Mouse (Mus musculus) CH12.LX (cell line): Measurements from ENCODE around the gene H2-Q2. TPM values are rescaled to one million over a fixed set of nuclear protein-coding genes. Genes with fewer than 3 reads are reported as not detected.
"Not testable (repeated sequence)": the region's sequence is repeated elsewhere in the genome, so short reads cannot be mapped to it uniquely, and the experiment has no call there.

Experiments used
- DNase-seq: peaks from one replicate; pipeline ENCODE4 v3.0.0-alpha.2; 2013; ENCODE audit errors: extremely low read depth
- H3K27ac ChIP-seq: 2 replicates; pipeline ENCODE4 v1.5.1; 2012; ENCODE audit warnings: low read depth, mild to moderate bottlenecking, control low read depth, moderate library complexity; ENCODE audit not compliant: insufficient read depth
- H3K27me3 ChIP-seq: replicated peaks from 2 replicates; pipeline ENCODE3; 2012; ENCODE audit warnings: inconsistent platforms
- H3K36me3 ChIP-seq, 2 experiments: replicated peaks in 1 of 2; 2 replicates each; pipeline versions ENCODE3 to v1.6.1; 2012; ENCODE audit warnings: inconsistent platforms in 1 of 2, low read length in 1 of 2, mild to moderate bottlenecking in 1 of 2, mixed read lengths in 1 of 2, moderate library complexity in 1 of 2; ENCODE audit not compliant: control insufficient read depth in 1 of 2, insufficient read depth in 1 of 2
- H3K4me1 ChIP-seq, 2 experiments: 2 replicates each; pipeline ENCODE4 v1.6.1; 2012; ENCODE audit warnings: inconsistent platforms in 1 of 2, moderate library complexity in 1 of 2; ENCODE audit not compliant: insufficient read depth in 2 of 2, control insufficient read depth in 1 of 2
- H3K4me2 ChIP-seq: 2 replicates; pipeline ENCODE4 v1.6.1; 2012; ENCODE audit warnings: low read depth, mild to moderate bottlenecking, control low read depth; ENCODE audit not compliant: poor library complexity, insufficient read depth, severe bottlenecking
- H3K4me3 ChIP-seq, 3 experiments: fragments of 150-350 bp in 1 of 3; sonication (generic) in 1 of 3; replicated peaks in 1 of 3; 2 replicates each; pipeline versions ENCODE3 to v1.5.1; 2011 to 2012; ENCODE audit warnings: low read depth in 2 of 3, low read length in 2 of 3, mild to moderate bottlenecking in 2 of 3, moderate library complexity in 2 of 3, control low read depth in 1 of 3, improper control_type of control experiment in 1 of 3, inconsistent platforms in 1 of 3, mixed read lengths in 1 of 3; ENCODE audit not compliant: poor library complexity in 1 of 3
- H3K79me2 ChIP-seq: replicated peaks from 2 replicates; pipeline ENCODE4 v1.6.1; 2012; ENCODE audit warnings: mild to moderate bottlenecking, moderate library complexity; ENCODE audit not compliant: control insufficient read depth, poor library complexity, insufficient read depth, severe bottlenecking; ENCODE audit errors: extremely low read depth
- H3K9ac ChIP-seq: 2 replicates; pipeline ENCODE4 v1.6.1; 2012; ENCODE audit warnings: low read depth, mild to moderate bottlenecking, control low read depth, moderate library complexity; ENCODE audit not compliant: insufficient read depth
- H3K9me3 ChIP-seq: replicated peaks from 2 replicates; pipeline ENCODE3; 2012; ENCODE audit warnings: low read length, inconsistent platforms, mixed read lengths
- CHD2 ChIP-seq: IDR thresholded peaks from 2 replicates; pipeline ENCODE4 v1.6.1; 2011; ENCODE audit warnings: low read length, improper control_type of control experiment
- CTCF ChIP-seq, 2 experiments: IDR thresholded peaks in 1 of 2; conservative IDR thresholded peaks in 1 of 2; 2 replicates each; pipeline ENCODE4 v1.5.1; 2011 to 2012; ENCODE audit warnings: low read depth in 2 of 2, low read length in 2 of 2, improper control_type of control experiment in 1 of 2, inconsistent platforms in 1 of 2, mild to moderate bottlenecking in 1 of 2, moderate library complexity in 1 of 2
- GABPA ChIP-seq: IDR thresholded peaks from 2 replicates; pipeline ENCODE4 v1.6.1; 2012; ENCODE audit warnings: low read depth, low read length, improper control_type of control experiment, inconsistent platforms; ENCODE audit not compliant: insufficient replicate concordance
- RAD21 ChIP-seq: IDR thresholded peaks from 2 replicates; pipeline ENCODE4 v1.6.1; 2011; ENCODE audit warnings: low read depth, mild to moderate bottlenecking, low read length, improper control_type of control experiment, moderate library complexity
- SMC3 ChIP-seq: IDR thresholded peaks from 2 replicates; pipeline ENCODE4 v1.6.1; 2011; ENCODE audit warnings: low read depth, low read length, improper control_type of control experiment
- USF1 ChIP-seq: IDR thresholded peaks from 2 replicates; pipeline ENCODE4 v1.6.1; 2014; ENCODE audit warnings: low read depth, mild to moderate bottlenecking, inconsistent platforms, low read length, improper control_type of control experiment
- dilution Hi-C: fragments of 300-500 bp; cut with MboI; formaldehyde crosslinking; loops from 2 replicates; pipeline ENCODE4 v1.14.3; 2020; ENCODE audit warnings: low sequenced_read_pairs; ENCODE audit not compliant: extremely low pct_unique_long_range_greater_than_20kb, extremely low pct_ligation_motif_present
- in situ Hi-C: fragments of 300-500 bp; cut with MboI; formaldehyde crosslinking; loops from 3 replicates; pipeline ENCODE4 v1.14.3; 2019; ENCODE audit warnings: low sequenced_read_pairs, low pct_ligation_motif_present, low pct_unique_long_range_greater_than_20kb, mixed read lengths
- polyA plus RNA-seq: library from polyadenylated mRNA; unstranded; fragments of >175 nt; gene quantifications from 2 replicates; pipeline ENCODE4 v1.2.1, GENCODE M21; 2012; ENCODE audit warnings: low read depth; ENCODE audit not compliant: insufficient read length
- total RNA-seq, 2 experiments: library from RNA; depleted of rRNA; stranded (reverse); fragments of 300-350 nt in 1 of 2; fragments of >200 nt in 1 of 2; gene quantifications; 2 replicates each; pipeline ENCODE4 v1.2.3; 2012 to 2014

H2-Q2 gene
- total and polyA plus RNA-seq, 3 experiments, result 0.47 to 21.6 TPM; not detected in 1

DNA sequence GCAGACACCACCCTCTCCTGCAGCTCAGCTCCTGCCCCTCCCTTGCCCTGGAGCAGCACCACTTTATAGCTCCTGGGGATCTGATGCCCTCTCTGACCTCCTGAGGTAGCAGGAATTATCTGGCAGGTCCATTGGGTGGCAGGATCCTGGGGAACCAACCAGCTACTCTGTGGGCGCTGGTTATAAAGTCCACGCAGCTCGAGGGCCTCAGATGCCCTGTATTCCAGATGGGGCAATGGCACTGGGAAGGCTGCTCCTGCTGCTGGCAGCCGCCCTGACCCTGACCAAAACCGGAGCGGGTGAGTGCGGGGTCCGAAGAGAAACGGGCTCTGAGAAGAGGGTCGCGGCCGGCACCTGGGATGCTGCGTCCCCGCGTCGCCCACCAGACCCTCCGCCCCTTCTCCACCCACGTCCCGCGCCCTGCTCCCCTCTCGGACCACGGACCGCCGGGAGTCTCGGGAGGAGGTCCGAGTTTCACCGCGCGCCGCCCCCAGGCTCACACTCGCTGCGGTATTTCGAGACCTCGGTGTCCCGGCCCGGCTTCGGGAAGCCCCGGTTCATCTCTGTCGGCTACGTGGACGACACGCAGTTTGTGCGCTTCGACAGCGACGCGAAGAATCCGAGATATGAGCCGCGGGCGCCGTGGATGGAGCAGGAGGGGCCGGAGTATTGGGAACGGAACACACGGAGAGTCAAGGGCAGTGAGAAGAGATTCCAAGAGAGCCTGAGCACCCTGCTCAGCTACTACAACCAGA, 21.5 kb upstream of the H2-Q2 start, which contains the start of gene H2-Q1:
H2-Q1 (plus strand) TSS at position 79 of the 755 bp plus-strand sequence.
- H3K27me3 ChIP-seq, result peaks cover 18% of the 10 kb centered on the region
- H3K4me1 ChIP-seq, result no peaks in the 10 kb centered on the region
- no peak for DNase-seq
- no peak within 1 kb of the TSS for H3K9ac ChIP-seq
- H3K36me3 ChIP-seq, result no peaks in the 10 kb centered on the region
- H3K9me3 ChIP-seq, result no peaks in the 10 kb centered on the region
- no peak within 1 kb of the TSS for H3K4me3 ChIP-seq
- no peak within 1 kb of the TSS for H3K27ac ChIP-seq
- no peak within 1 kb of the TSS for H3K4me2 ChIP-seq
- no peak for TF ChIP-seq USF1
- TF ChIP-seq GABPA, result no peak
- TF ChIP-seq CHD2, result no peak
- in situ Hi-C loops (loop anchor here (5.0 to 10.0 kb wide), 2 partner anchors 37 to 764 kb away; no protein-coding TSS in a partner anchor), dilution Hi-C loops (no loop called here)
- H3K79me2 ChIP-seq, result no peaks in the 10 kb centered on the region

DNA sequence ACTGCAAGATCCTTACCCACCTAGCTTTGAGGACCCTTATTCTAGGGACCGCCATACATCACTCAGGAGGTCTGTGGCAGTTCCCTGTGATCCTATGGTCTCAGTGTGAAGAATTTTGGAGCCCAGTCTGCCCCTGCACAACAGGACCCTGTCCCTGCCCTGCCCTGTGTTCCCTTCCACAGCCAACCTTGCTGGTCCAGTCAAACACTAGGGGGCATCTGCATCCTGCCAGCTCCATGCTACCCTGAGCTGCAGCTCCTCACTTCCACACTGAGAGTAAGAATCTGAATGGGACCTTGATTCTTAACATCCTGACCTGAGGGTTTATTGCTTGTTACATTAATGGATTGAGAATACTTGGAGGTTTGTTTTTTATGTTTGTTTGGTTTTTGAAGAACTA, 16.9 kb upstream of the H2-Q2 start:
- H3K4me3 ChIP-seq, H3K79me2 ChIP-seq, H3K4me1 ChIP-seq, DNase-seq, H3K9me3 ChIP-seq, dilution Hi-C loops, H3K9ac ChIP-seq, H3K36me3 ChIP-seq, H3K27ac ChIP-seq, H3K4me2 ChIP-seq: not testable (repeated sequence)
- H3K27me3 ChIP-seq, result peaks cover 13% of the 10 kb centered on the region
- in situ Hi-C loops, result loop anchor here (10.0 kb wide), 1 partner anchor 760 kb away; no protein-coding TSS in a partner anchor
- peak in 1 of 2 experiments; percentile 52; a peak in 2 of 4 replicates for TF ChIP-seq CTCF (conservative IDR thresholded peaks at IDR 0.05 in 1 of 2, IDR thresholded peaks at IDR 0.05 in 1 of 2; ENCODE audit: low read depth in 2 of 2, low read length in 2 of 2)
- peak; percentile 25 for TF ChIP-seq RAD21
- peak; percentile 25 for TF ChIP-seq SMC3

DNA sequence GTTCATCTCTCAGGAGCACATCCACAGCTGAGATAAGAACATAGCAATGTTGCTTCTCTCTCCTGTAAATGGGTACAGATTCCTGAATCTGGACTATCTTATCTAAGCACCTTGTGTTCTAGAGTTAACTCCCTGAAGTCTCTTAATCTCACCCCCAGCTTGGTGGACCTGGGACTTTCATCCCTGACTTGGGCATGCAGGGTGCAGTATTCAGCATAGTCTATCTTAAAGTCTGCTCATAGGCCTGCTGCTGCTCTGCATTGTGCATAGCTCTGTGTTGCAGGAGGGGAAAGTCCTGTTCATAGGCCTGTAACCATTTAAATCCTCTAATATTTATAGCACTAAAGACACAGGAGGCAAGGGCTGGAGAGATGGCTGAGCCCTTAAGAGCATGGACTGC, 16.0 kb upstream of the H2-Q2 start:
- H3K27me3 ChIP-seq, H3K4me2 ChIP-seq, dilution Hi-C loops, H3K36me3 ChIP-seq, H3K4me1 ChIP-seq, H3K79me2 ChIP-seq, H3K27ac ChIP-seq, H3K9ac ChIP-seq, H3K4me3 ChIP-seq, H3K9me3 ChIP-seq, DNase-seq: not testable (repeated sequence)
- in situ Hi-C loops, result loop anchor here (10.0 kb wide), 1 partner anchor 759 kb away; no protein-coding TSS in a partner anchor

DNA sequence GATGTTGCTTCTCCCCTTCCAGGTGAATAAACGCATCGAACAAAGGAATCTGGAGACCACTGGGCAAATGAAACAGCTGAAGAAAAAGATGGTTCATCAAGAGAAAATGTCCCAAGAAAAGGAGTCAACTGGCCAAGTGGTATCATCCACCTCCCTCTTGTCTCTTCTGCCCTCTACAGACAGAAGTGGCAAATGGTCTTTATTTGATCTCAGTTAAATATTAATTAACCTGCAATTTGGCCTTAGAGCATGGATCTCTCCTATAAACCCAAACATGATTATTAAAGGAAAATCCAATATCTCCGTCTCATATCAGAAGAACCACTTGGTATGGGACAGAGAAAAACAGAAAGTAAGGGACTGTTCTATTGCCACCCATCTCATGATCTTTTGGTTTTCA, 12.3 kb upstream of the H2-Q2 start:
- H3K27ac ChIP-seq, H3K4me1 ChIP-seq, dilution Hi-C loops, H3K9me3 ChIP-seq, H3K4me3 ChIP-seq, H3K27me3 ChIP-seq, H3K79me2 ChIP-seq, H3K36me3 ChIP-seq, DNase-seq, H3K4me2 ChIP-seq, H3K9ac ChIP-seq: not testable (repeated sequence)
- in situ Hi-C loops, result loop anchor here (10.0 kb wide), 1 partner anchor 755 kb away; no protein-coding TSS in a partner anchor

DNA sequence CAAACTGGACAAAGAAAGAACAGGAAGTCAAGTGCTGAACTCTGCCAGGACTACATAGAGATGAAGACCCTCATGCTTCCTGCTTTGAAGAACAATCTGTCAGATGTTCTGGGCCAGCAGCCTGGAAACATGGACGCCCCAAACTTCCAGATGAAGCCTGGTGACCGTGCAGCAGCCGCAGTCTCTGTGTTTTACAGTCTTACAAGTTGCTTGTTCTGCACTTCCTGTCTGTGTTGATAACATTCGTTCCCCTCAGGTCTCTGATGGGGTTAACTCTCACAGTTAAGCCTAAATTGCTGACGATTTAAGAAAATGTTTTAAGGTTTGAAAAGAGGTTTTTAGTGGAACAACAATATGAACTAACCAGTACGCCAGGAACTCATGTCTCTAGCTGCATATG, 10.5 kb upstream of the H2-Q2 start:
- H3K27ac ChIP-seq, DNase-seq, H3K4me3 ChIP-seq, H3K4me1 ChIP-seq, H3K4me2 ChIP-seq, H3K36me3 ChIP-seq, H3K27me3 ChIP-seq, in situ Hi-C loops, H3K9me3 ChIP-seq, dilution Hi-C loops, H3K79me2 ChIP-seq, H3K9ac ChIP-seq: not testable (repeated sequence)
